Mouse (Mus musculus) gastrocnemius, postnatal 14 days (tissue): ENCODE results near the gene Dbt. TPM values are rescaled to one million over a fixed set of nuclear protein-coding genes. Genes with fewer than 3 reads are reported as not detected.
A peak's percentile ranks its signal among the peaks of the same experiment; 100 is the strongest.

Experiments
- DNase-seq: peaks from one replicate; pipeline ENCODE4 v3.0.0; 2021; ENCODE audit warnings: mixed read lengths
- intact Hi-C: fragments of 180-260 bp; cut with DNase I; formaldehyde crosslinking; loops from one replicate; pipeline ENCODE4 v1.15.1; 2025; ENCODE audit warnings: low total_unique reads
- long read RNA-seq, 2 experiments: library from polyadenylated mRNA; stranded (forward); transcript quantifications; one replicate each; pipeline ENCODE4 v2.0.0; 2021
- total RNA-seq, 2 experiments: library from RNA; stranded (reverse); gene quantifications; 2 replicates each; pipeline ENCODE4 v1.2.3; 2021

Dbt gene
- 10 to 100 TPM; 26.7 to 28.3 TPM for total RNA-seq
- long read RNA-seq, experiment 1, transcript Dbt-201 (11 exons, 3,301 nt) = major isoform, 12 of 21 reads
- long read RNA-seq, experiment 1, partial matches to known transcripts = 9 of 21 reads
- long read RNA-seq, experiment 1, other reads (novel, unspliced or antisense) = 0 of 21 reads
- long read RNA-seq, experiment 2, transcript Dbt-201 (11 exons, 3,301 nt) = major isoform, 17 of 26 reads
- long read RNA-seq, experiment 2, partial matches to known transcripts = 3 of 26 reads
- long read RNA-seq, experiment 2, other reads (novel, unspliced or antisense) = 6 of 26 reads

GRCm38 (mm10) chr3:116512904-116513716 lies at the start of gene Dbt:
Gene Dbt, plus strand, starts transcription at chr3:116513070.
- intact Hi-C loops = loop anchor here (10.0 kb wide), 1 partner anchor 72 kb away; no protein-coding TSS in a partner anchor
- peak; percentile 91 for DNase-seq

GRCm38 (mm10) chr3:116464318-116464717 lies 48.6 kb upstream of the Dbt start:
- DNase-seq = no peak

GRCm38 (mm10) chr3:116465709-116466108 lies 47.2 kb upstream of the Dbt start:
- DNase-seq = no peak
- intact Hi-C loops = no loop called here

More at GRCm38 (mm10) chr3:116464318-116464717, 48.6 kb upstream of the Dbt start:
- intact Hi-C loops = no loop called here

- intact Hi-C loops = no loop called here
- DNase-seq = no peak
These were observed 38.3 kb upstream of the Dbt start for GRCm38 (mm10) chr3:116474602-116475001.

GRCm38 (mm10) chr3:116476686-116477298 lies 36.1 kb upstream of the Dbt start:
- intact Hi-C loops = no loop called here
- no peak for DNase-seq

GRCm38 (mm10) chr3:116477351-116477750 lies 35.5 kb upstream of the Dbt start:
- intact Hi-C loops = no loop called here
- no peak for DNase-seq

GRCm38 (mm10) chr3:116480119-116480518 lies 32.8 kb upstream of the Dbt start:
- no peak for DNase-seq
- intact Hi-C loops = no loop called here

- intact Hi-C loops = no loop called here
- DNase-seq = no peak
These were observed 31.9 kb upstream of the Dbt start for GRCm38 (mm10) chr3:116480937-116481336.

GRCm38 (mm10) chr3:116482724-116483123 lies 30.1 kb upstream of the Dbt start:
- intact Hi-C loops = no loop called here
- no peak for DNase-seq

GRCm38 (mm10) chr3:116483271-116483670 lies 29.6 kb upstream of the Dbt start:
- no peak for DNase-seq
- intact Hi-C loops = no loop called here

- DNase-seq = no peak
- intact Hi-C loops = loop anchor here (5.0 kb wide), 1 partner anchor 154 kb away; no protein-coding TSS in a partner anchor
These were observed 21.9 kb upstream of the Dbt start for GRCm38 (mm10) chr3:116490920-116491319.

- intact Hi-C loops = loop anchor here (5.0 kb wide), 1 partner anchor 155 kb away; no protein-coding TSS in a partner anchor
- no peak for DNase-seq
These were observed 20.9 kb upstream of the Dbt start for GRCm38 (mm10) chr3:116491923-116492454.

GRCm38 (mm10) chr3:116493658-116494057 lies 19.2 kb upstream of the Dbt start:
- intact Hi-C loops = loop anchor here (5.0 kb wide), 1 partner anchor 156 kb away; no protein-coding TSS in a partner anchor
- no peak for DNase-seq

- intact Hi-C loops = no loop called here
- DNase-seq = no peak
These were observed 17.2 kb upstream of the Dbt start for GRCm38 (mm10) chr3:116495671-116496070.

GRCm38 (mm10) chr3:116507772-116508351 lies 5.0 kb upstream of the Dbt start, which contains the start of gene Rtca:
Gene Rtca, minus strand, starts transcription at chr3:116508208.
- intact Hi-C loops = no loop called here
- DNase-seq = peak; percentile 98

- intact Hi-C loops = loop anchor here (10.0 kb wide), 1 partner anchor 72 kb away; no protein-coding TSS in a partner anchor
- DNase-seq = no peak
These were observed 543 bp upstream of the Dbt start for GRCm38 (mm10) chr3:116512151-116512903.

- DNase-seq = no peak
- intact Hi-C loops = no loop called here
These were observed 7.4 kb downstream of the Dbt start for GRCm38 (mm10) chr3:116520141-116520761.

GRCm38 (mm10) chr3:116529741-116530140 lies 16.9 kb downstream of the Dbt start:
- DNase-seq = no peak
- intact Hi-C loops = no loop called here
